Mouse (Mus musculus) stomach, postnatal 0 days (tissue): Measurements from ENCODE around the gene Ctsl.

Experiments
- CTCF ChIP-seq: IDR thresholded peaks from 2 replicates; pipeline ENCODE4 v1.5.1; 2016; ENCODE audit warnings: antibody characterized with exemption, low read depth, mild to moderate bottlenecking, moderate library complexity
- EP300 ChIP-seq: optimal IDR thresholded peaks from 2 replicates; pipeline ENCODE3; 2016; ENCODE audit warnings: antibody characterized with exemption

GRCm38 (mm10) chr13:64312024-64312915 is 58.4 kb downstream of the Ctsl start, which contains the start of gene Aaed1:
- peak; percentile 61 for TF ChIP-seq CTCF
- TF ChIP-seq EP300 = no peak
